Mouse (Mus musculus) neural tube, embryonic 11.5 days (tissue): ENCODE results near the gene Arid1a. TPM values are rescaled to one million over a fixed set of nuclear protein-coding genes. Genes with fewer than 3 reads are reported as not detected.

Experiments used
- ATAC-seq: fragments of 200-750 bp; cut with Nextera tagmentation; 2 replicates; pipeline ENCODE4 v1.8.0; 2017; ENCODE audit warnings: moderate number of reproducible peaks, mild to moderate bottlenecking, moderate TSS enrichment, moderate library complexity; ENCODE audit not compliant: insufficient read depth, low FRiP score, low TSS enrichment
- DNase-seq: peaks from one replicate; pipeline ENCODE4 v3.0.0-alpha.2; 2015; ENCODE audit warnings: low spot score
- H3K27ac ChIP-seq: fragments of 300-500 bp; sonication (generic); 2 replicates; pipeline ENCODE4 v1.5.1; 2014; ENCODE audit warnings: low read depth, mild to moderate bottlenecking, low read length
- H3K27me3 ChIP-seq: fragments of 300-500 bp; sonication (generic); 2 replicates; pipeline ENCODE4 v1.6.1; 2014; ENCODE audit warnings: mild to moderate bottlenecking, low read length, mixed read lengths; ENCODE audit not compliant: control insufficient read depth, insufficient read depth
- H3K36me3 ChIP-seq: fragments of 300-500 bp; sonication (generic); 2 replicates; pipeline ENCODE4 v1.6.1; 2014; ENCODE audit warnings: mild to moderate bottlenecking, low read length, moderate library complexity, mixed read lengths; ENCODE audit not compliant: control insufficient read depth, insufficient read depth
- H3K4me1 ChIP-seq: fragments of 300-500 bp; sonication (generic); 2 replicates; pipeline ENCODE4 v1.6.1; 2014; ENCODE audit warnings: low read length, mixed read lengths; ENCODE audit not compliant: control insufficient read depth, insufficient read depth
- H3K4me2 ChIP-seq: fragments of 300-500 bp; sonication (generic); 2 replicates; pipeline ENCODE4 v1.6.1; 2014; ENCODE audit warnings: low read depth, mild to moderate bottlenecking, moderate library complexity
- H3K4me3 ChIP-seq: fragments of 300-500 bp; sonication (generic); 2 replicates; pipeline ENCODE4 v1.5.1; 2014; ENCODE audit warnings: low read depth, low read length
- H3K9ac ChIP-seq: fragments of 300-500 bp; sonication (generic); 2 replicates; pipeline ENCODE4 v1.6.1; 2014; ENCODE audit warnings: mild to moderate bottlenecking, low read length
- H3K9me3 ChIP-seq: fragments of 300-500 bp; sonication (generic); 2 replicates; pipeline ENCODE4 v1.6.1; 2016; ENCODE audit warnings: low read length; ENCODE audit not compliant: control insufficient read depth
- WGBS: fragments of 180-500 bp; shearing (Covaris S2); extraction: QIAGEN DNeasy Blood & Tissue Kit; methylation state at CpG from one replicate; pipeline ENCODE4 v1.1.7; 2014; 5-methylcytosine and 5-hydroxymethylcytosine counted together
- polyA plus RNA-seq: library from polyadenylated mRNA; unstranded; fragments of >200 nt; fragmentation: Nextera tagmentation; extraction: Ambion mirVana; gene quantifications from 2 replicates; pipeline ENCODE4 v1.2.1, GENCODE M21; 2014

Arid1a gene
- polyA plus RNA-seq, result 42.5 and 43.1 TPM in 2 replicates

GRCm38 (mm10) chr4:133756514-133757268 is at the start of gene Arid1a:
TSS of gene Arid1a (minus strand) at chr4:133756769.
- Histone ChIP-seq H3K27me3 (no peaks in the 10 kb centered on the region), H3K4me1 (peaks cover 17% of the 10 kb centered on the region), H3K36me3 (no peaks in the 10 kb centered on the region), H3K4me3 (peak within 1 kb of the TSS; percentile 62), H3K9me3 (no peaks in the 10 kb centered on the region), H3K9ac (peak within 1 kb of the TSS; percentile 89), H3K27ac (peak within 1 kb of the TSS; percentile 100), H3K4me2 (peak within 1 kb of the TSS; percentile 99)
- ATAC-seq (peak; percentile 51), DNase-seq (peak; percentile 93)
- WGBS, result 0% methylated on average over 40 of the region's 40 CpGs

DNA sequence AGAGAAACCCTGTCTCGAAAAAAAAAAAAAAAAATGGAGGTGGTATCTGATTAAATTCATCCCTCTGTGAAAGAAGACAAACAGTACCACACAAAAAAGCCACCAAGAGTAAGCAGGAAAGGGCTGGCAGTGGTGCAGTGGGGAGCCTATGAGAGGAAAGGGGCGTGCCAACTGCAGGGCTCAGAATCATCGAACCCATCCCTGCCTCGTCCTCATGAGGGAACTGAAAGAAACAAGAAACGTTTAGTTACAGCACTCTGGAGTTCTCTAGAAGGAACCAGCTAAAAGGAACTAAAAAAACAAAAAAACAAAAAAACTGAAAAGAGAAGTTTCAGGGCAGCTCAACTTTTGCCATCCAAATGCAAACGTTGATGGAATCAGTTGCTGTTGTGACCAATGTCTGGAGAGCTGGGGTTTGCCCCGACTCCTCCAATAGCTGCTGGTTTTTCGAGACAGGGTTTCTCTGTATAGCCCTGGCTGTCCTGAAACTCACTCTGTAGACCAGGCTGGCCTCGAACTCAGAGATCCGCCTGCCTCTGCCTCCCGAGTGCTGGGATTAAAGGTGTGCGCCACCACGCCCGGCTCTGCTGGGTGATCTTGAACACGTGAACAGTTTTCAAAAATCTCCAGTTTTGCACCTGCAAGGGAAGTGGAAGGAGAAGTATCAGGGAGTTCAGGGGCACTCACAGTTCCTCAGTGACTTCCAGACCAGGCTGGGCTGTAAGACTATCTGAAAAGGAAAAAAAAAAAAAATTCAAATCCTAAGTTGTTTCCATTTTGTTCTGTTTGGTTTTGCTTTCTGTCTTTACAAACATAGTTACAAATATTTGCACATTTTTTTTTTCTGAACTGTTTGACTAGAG is 48.1 kb upstream of the Arid1a start:
- Histone ChIP-seq H3K27ac (no peak overlapping the region), H3K27me3 (no peaks in the 10 kb centered on the region), H3K9ac (no peak overlapping the region), H3K9me3 (no peaks in the 10 kb centered on the region), H3K4me1 (no peaks in the 10 kb centered on the region), H3K36me3 (no peaks in the 10 kb centered on the region), H3K4me2 (no peak overlapping the region), H3K4me3 (no peak overlapping the region)
- no peak for DNase-seq
- WGBS, result 80% methylated on average over 15 of the region's 15 CpGs
- ATAC-seq, result no peak

DNA sequence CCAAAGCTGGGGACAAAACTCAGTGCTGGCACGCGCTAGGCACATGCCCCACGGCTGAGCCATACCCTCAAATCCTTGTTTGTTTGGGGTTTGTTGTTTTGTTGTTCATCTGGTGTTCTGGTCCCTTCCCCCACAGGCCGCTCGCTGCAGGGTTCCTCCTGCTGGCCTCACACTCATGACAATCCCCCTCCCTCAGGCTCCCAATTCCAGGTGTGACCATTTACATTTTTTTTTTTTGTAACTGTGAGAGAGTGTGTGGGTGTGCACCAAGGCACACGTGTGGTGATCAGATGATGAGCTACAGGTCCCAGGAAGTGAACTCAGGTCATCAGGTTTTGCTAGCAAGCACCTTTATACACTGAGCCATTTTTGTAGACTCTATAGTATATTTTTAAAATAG is 44.0 kb upstream of the Arid1a start:
- H3K4me2 ChIP-seq, result no peak overlapping the region
- no peak overlapping the region for H3K9ac ChIP-seq
- ATAC-seq (no peak), DNase-seq (no peak)
- no peaks in the 10 kb centered on the region for H3K9me3 ChIP-seq
- no peaks in the 10 kb centered on the region for H3K27me3 ChIP-seq
- no peak overlapping the region for H3K4me3 ChIP-seq
- no peaks in the 10 kb centered on the region for H3K4me1 ChIP-seq
- no peak overlapping the region for H3K27ac ChIP-seq
- 28% methylated on average over 6 of the region's 6 CpGs for WGBS
- H3K36me3 ChIP-seq, result no peaks in the 10 kb centered on the region

DNA sequence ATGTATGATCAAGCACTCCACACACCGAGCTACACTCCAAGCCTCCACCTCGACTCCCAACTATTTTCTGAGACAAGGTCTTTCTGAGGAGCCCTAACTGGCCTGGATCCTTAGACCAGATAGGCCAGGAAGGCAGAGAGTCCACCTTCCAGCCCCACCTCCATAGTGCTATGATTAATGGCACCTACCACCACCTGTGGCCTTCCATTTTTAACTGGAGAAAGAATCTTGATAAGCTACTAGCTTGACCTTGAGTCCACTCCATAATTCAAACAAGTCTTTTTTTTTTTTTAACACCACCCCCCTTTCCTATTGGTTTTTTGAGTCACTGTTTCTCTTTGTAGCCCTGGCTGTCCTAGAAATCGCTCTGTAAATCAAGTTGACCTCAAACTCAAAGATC is 36.7 kb upstream of the Arid1a start:
- Histone ChIP-seq H3K4me2 (no peak overlapping the region), H3K4me3 (no peak overlapping the region), H3K27ac (no peak overlapping the region), H3K9ac (no peak overlapping the region), H3K4me1 (no peaks in the 10 kb centered on the region), H3K27me3 (no peaks in the 10 kb centered on the region), H3K9me3 (no peaks in the 10 kb centered on the region), H3K36me3 (no peaks in the 10 kb centered on the region)
- no peak for ATAC-seq
- WGBS, result 85% methylated on average over 3 of the region's 3 CpGs
- DNase-seq, result no peak

- Histone ChIP-seq H3K9me3 (no peaks in the 10 kb centered on the region), H3K9ac (no peak overlapping the region), H3K36me3 (no peaks in the 10 kb centered on the region), H3K27ac (no peak overlapping the region), H3K4me3 (no peak overlapping the region), H3K4me1 (no peaks in the 10 kb centered on the region), H3K27me3 (no peaks in the 10 kb centered on the region), H3K4me2 (no peak overlapping the region)
- ATAC-seq (no peak), DNase-seq (peak; percentile 18)
- 86% methylated on average over 21 of the region's 21 CpGs for WGBS
Observed at GRCm38 (mm10) chr4:133774570-133775554, 18.3 kb upstream of the Arid1a start.

- Histone ChIP-seq H3K36me3 (no peaks in the 10 kb centered on the region), H3K27ac (no peak overlapping the region), H3K4me2 (no peak overlapping the region), H3K9me3 (no peaks in the 10 kb centered on the region), H3K27me3 (no peaks in the 10 kb centered on the region), H3K9ac (no peak overlapping the region), H3K4me1 (no peaks in the 10 kb centered on the region), H3K4me3 (no peak overlapping the region)
- 80% methylated on average over 3 of the region's 3 CpGs for WGBS
- DNase-seq (no peak), ATAC-seq (no peak)
Observed at GRCm38 (mm10) chr4:133769157-133769556, 12.6 kb upstream of the Arid1a start.

GRCm38 (mm10) chr4:133763112-133763511 is 6.5 kb upstream of the Arid1a start:
- Histone ChIP-seq H3K9ac (no peak overlapping the region), H3K9me3 (no peaks in the 10 kb centered on the region), H3K4me1 (no peaks in the 10 kb centered on the region), H3K4me3 (no peak overlapping the region), H3K27me3 (no peaks in the 10 kb centered on the region), H3K27ac (no peak overlapping the region), H3K36me3 (no peaks in the 10 kb centered on the region), H3K4me2 (no peak overlapping the region)
- DNase-seq, result no peak
- WGBS, result 80% methylated on average over 6 of the region's 6 CpGs
- ATAC-seq, result no peak

GRCm38 (mm10) chr4:133759659-133760058 is 3.1 kb upstream of the Arid1a start:
- H3K4me1 ChIP-seq, result peaks cover 15% of the 10 kb centered on the region
- no peak for ATAC-seq
- DNase-seq, result no peak
- no peak overlapping the region for H3K4me3 ChIP-seq
- no peaks in the 10 kb centered on the region for H3K27me3 ChIP-seq
- H3K36me3 ChIP-seq, result no peaks in the 10 kb centered on the region
- WGBS, result 89% methylated on average over 8 of the region's 8 CpGs
- H3K27ac ChIP-seq, result no peak overlapping the region
- H3K9me3 ChIP-seq, result no peaks in the 10 kb centered on the region
- no peak overlapping the region for H3K9ac ChIP-seq
- no peak overlapping the region for H3K4me2 ChIP-seq
